Mouse (Mus musculus) MN1 (cell line): ENCODE measurements around the gene Ddx21.

Experiments
- DNase-seq: peaks from one replicate; pipeline ENCODE4 v3.0.0-alpha.2; 2016; ENCODE audit warnings: low spot score

Ddx21 gene

GRCm38 (mm10) chr10:62570126-62570871, 31.8 kb downstream of the Ddx21 start:
- DNase-seq, result no peak

- DNase-seq, result no peak
Observed at GRCm38 (mm10) chr10:62568861-62569260, 33.2 kb downstream of the Ddx21 start.

- no peak for DNase-seq
Observed at GRCm38 (mm10) chr10:62557736-62558135, 44.3 kb downstream of the Ddx21 start.

DNA sequence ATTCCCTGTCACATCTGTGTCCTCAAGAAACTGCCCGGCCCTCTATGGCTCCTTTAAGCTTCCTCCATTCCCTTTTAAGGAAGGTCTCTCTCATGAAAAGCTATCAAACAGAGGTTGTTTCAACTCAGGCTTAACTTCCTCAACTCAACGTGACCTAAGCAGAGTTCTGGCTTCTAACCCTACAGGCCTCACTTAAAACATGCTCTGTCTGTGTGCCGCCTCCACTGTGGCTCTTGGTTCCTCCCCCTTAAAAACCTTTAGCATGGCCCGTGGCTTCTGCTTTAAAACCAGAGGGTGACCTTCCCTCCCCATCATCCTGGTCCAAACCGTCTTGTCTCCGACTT, 45.6 kb downstream of the Ddx21 start:
- no peak for DNase-seq

GRCm38 (mm10) chr10:62555705-62556557, 46.1 kb downstream of the Ddx21 start:
- no peak for DNase-seq

- DNase-seq, result no peak
Observed at GRCm38 (mm10) chr10:62553611-62554091, 48.4 kb downstream of the Ddx21 start.

GRCm38 (mm10) chr10:62550787-62551300, 51.2 kb downstream of the Ddx21 start:
- DNase-seq, result no peak

- peak; percentile 79 for DNase-seq
Observed at GRCm38 (mm10) chr10:62549523-62550166, 52.4 kb downstream of the Ddx21 start.

DNA sequence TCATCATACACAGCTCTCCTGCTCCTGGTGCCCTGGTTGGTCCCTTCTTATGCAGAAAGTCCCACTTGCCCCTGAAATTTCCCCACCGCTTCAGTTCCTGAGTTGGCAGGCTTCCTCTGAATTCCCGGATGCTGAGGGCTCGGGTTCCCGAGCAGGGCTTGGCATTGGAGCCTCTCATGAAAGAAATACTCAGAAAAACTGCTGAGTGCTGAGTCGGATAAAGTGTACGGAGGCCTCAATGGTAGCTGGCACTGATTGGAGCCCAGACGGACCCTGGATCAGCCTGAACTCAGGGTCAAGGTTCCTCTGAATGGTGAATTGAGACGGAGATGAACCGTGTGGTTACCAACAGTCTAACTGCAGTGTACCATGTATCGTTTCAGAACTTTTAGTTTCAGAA, 55.6 kb downstream of the Ddx21 start:
- no peak for DNase-seq

GRCm38 (mm10) chr10:62545759-62546158, 56.3 kb downstream of the Ddx21 start:
- DNase-seq, result no peak

GRCm38 (mm10) chr10:62544316-62544715, 57.8 kb downstream of the Ddx21 start:
- DNase-seq, result no peak

DNA sequence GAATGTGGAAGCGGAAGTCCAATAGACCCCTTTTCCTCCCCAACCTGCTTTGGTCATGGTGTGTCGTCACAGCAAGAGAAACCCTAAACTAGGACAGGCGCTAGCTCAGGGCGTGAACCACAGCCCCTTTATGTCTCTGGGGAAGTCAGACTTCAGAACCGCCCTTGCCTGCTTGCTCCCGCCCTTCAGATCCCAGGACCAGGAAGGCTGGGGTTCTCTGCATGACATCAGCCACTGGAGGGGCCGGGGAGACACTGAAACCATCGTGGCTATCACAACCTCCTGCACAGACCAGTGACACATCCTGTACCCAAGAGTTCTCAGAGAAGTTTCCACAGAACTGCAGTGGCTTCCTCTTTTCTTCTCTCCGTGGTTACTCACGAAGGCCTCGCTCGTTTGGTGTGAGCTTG, 58.7 kb downstream of the Ddx21 start:
- DNase-seq, result peak; percentile 39

DNA sequence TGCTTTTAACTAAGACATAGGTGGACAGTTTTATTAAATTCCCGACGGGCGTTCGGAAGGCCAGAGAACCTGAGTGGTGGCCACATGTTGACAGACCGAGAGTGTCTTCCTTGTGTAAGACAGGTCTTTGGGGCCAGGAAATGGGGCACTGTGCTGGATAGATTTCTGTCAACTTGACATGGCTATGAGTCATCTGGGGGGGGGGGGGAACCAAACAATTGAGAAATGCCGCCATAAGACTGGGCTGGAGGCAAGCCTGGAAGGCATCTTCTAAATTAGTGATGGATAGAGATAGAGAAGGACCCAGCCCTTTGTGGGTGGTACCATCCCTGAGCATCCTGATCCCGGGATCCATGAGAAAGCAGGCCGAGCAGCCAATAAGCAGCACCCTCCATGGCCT, 59.2 kb downstream of the Ddx21 start:
- peak; percentile 47 for DNase-seq

- no peak for DNase-seq
Observed at GRCm38 (mm10) chr10:62542507-62542906, 59.6 kb downstream of the Ddx21 start.

DNA sequence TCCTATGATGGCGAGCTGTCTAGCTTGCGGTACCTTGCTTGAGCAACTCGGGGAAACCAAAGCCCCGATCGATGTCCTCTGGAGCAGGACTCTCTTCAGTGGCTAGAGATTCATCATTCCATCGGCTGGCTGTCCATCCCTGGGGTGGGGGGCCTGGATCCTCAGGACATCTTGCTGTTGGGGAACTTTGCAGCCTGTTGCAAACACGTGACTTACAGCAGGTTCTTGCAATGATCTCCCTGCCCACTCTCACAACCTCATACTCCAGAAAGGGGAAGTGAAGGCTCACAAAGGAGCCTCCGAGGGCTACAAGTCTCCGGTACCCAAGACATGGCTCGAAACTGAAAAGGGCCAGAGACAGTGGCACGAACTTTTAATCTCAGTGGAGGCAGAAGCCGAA, 60.6 kb downstream of the Ddx21 start:
- no peak for DNase-seq

DNA sequence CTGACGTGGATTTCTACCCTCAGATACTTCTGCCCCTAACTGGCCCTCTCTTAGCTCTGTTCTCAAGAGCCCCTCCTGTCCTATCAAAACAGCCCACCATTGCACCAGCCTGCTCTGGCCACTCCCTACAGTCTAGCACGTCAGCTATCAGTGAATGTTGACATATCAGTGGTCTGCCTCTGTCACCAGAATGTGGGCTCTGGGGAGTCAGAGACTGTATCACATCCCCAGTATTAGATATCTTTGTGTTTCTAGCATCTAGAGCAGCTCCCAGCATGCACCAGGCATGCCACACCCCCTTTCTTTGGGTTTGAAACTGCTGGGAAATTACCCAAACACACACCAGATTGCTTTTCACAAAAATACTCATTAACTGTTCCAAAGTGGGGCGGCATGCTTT, 61.3 kb downstream of the Ddx21 start:
- no peak for DNase-seq

GRCm38 (mm10) chr10:62534509-62534908, 67.6 kb downstream of the Ddx21 start:
- no peak for DNase-seq

GRCm38 (mm10) chr10:62532832-62533231, 69.2 kb downstream of the Ddx21 start:
- DNase-seq, result no peak
